Mouse (Mus musculus): ENCODE data around the gene Tmem9. TPM values are rescaled to one million over a fixed set of nuclear protein-coding genes. Genes with fewer than 3 reads are reported as not detected.

Gene Tmem9
- polyA plus RNA-seq, 1 experiment: 60.3 TPM

DNA sequence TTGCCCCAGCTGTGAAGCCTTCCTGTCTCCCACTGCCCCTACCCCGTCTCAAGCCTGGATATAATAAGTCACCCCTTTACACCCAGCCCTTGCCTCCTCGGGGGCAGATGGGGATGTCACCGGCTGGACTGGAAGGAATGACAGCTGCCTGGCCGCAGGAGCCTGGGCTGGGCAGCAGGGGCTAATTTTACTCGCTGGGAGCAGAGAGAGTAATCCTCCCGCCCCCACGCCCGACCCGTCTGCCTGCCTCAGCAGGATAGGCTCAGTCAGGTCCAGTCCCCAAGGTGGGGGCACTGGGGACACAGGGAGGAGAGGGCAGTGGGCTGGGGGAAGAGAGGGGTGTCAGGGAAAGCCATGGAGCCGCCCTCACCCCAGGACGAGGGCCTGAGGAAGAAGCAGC lies 44.6 kb downstream of the Tmem9 start, which contains the start of gene Cacna1s:
Cacna1s (plus strand) TSS at position 204 of the 400 bp plus-strand sequence.
- no peaks in the 10 kb centered on the region for H3K79me2 ChIP-seq (ENCODE audit: control insufficient read depth, insufficient read depth)
- H3K27me3 ChIP-seq (ENCODE audit: control insufficient read depth, insufficient read depth, insufficient read length): no peaks in the 10 kb centered on the region
- no peaks in the 10 kb centered on the region for H3K79me3 ChIP-seq (ENCODE audit: low read depth)

DNA sequence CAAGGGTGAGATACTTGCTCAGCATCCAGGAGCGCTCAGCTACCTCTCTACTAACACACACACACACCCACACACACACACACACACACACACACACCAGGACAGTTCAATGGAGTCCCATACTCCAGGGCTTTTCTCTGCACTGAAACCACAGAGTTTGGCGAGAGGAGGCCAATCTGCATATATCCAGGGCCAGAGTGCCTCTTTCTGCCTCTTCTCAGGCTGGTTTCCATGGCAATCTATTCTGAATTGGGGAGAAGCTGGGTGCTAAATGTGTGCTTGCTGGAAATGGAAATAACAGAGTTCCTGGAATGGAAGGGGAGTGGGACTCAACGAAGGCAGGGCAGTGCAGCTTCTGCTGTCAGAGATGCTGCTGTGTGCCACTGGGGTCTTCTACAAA lies 47.8 kb downstream of the Tmem9 start:
- H3K36me3 ChIP-seq (ENCODE audit: control insufficient read depth, insufficient read depth): no peaks in the 10 kb centered on the region
- H3K79me3 ChIP-seq (ENCODE audit: low read depth): no peaks in the 10 kb centered on the region
- H3ac ChIP-seq (ENCODE audit: control insufficient read depth, insufficient read length, low read depth): no peak overlapping the region
- no peak for TF ChIP-seq MAX (IDR thresholded peaks at IDR 0.05)
- no peak for TF ChIP-seq CEBPB (IDR thresholded peaks at IDR 0.05; ENCODE audit: low read depth)
- TF ChIP-seq MYOG (IDR thresholded peaks at IDR 0.05; ENCODE audit: control insufficient read depth, extremely low read depth, insufficient read length): no peak
- no peak for TF ChIP-seq MYOD1 (IDR thresholded peaks at IDR 0.05; ENCODE audit: control insufficient read depth, insufficient read length, low read depth)
- TF ChIP-seq CTCF (IDR thresholded peaks at IDR 0.05; ENCODE audit: control insufficient read depth, insufficient read depth, insufficient read length): no peak
- TF ChIP-seq FOSL1 (IDR thresholded peaks at IDR 0.05; ENCODE audit: insufficient read depth, low read length, poor library complexity, severe bottlenecking): no peak
- no peak for TF ChIP-seq USF1 (IDR thresholded peaks at IDR 0.05; ENCODE audit: low read depth)
- no peak overlapping the region for H3K4me3 ChIP-seq (ENCODE audit: insufficient read depth, poor library complexity, severe bottlenecking)
- H3K27me3 ChIP-seq (ENCODE audit: control insufficient read depth, insufficient read depth, insufficient read length): no peaks in the 10 kb centered on the region
- no peaks in the 10 kb centered on the region for H3K79me2 ChIP-seq (ENCODE audit: control insufficient read depth, insufficient read depth)

More for the DNA sequence above, 44.6 kb downstream of the Tmem9 start, which contains the start of gene Cacna1s:
- Histone ChIP-seq H3K36me3 (ENCODE audit: control insufficient read depth, insufficient read depth) (no peaks in the 10 kb centered on the region), H3K4me3 (ENCODE audit: insufficient read depth, poor library complexity, severe bottlenecking) (no peak within 1 kb of the TSS), H3ac (ENCODE audit: control insufficient read depth, insufficient read length, low read depth) (no peak within 1 kb of the TSS)
- TF ChIP-seq MYOD1 (IDR thresholded peaks at IDR 0.05; ENCODE audit: control insufficient read depth, insufficient read length, low read depth) (no peak), MAX (IDR thresholded peaks at IDR 0.05) (no peak), USF1 (IDR thresholded peaks at IDR 0.05; ENCODE audit: low read depth) (no peak), FOSL1 (IDR thresholded peaks at IDR 0.05; ENCODE audit: insufficient read depth, low read length, poor library complexity, severe bottlenecking) (no peak), MYOG (IDR thresholded peaks at IDR 0.05; ENCODE audit: control insufficient read depth, extremely low read depth, insufficient read length) (no peak), CTCF (IDR thresholded peaks at IDR 0.05; ENCODE audit: control insufficient read depth, insufficient read depth, insufficient read length) (no peak), CEBPB (IDR thresholded peaks at IDR 0.05; ENCODE audit: low read depth) (no peak)

GRCm38 (mm10) chr1:136058594-136058993 lies 50.6 kb downstream of the Tmem9 start:
- TF ChIP-seq MYOD1 (IDR thresholded peaks at IDR 0.05; ENCODE audit: control insufficient read depth, insufficient read length, low read depth) (no peak), CTCF (IDR thresholded peaks at IDR 0.05; ENCODE audit: control insufficient read depth, insufficient read depth, insufficient read length) (no peak), FOSL1 (IDR thresholded peaks at IDR 0.05; ENCODE audit: insufficient read depth, low read length, poor library complexity, severe bottlenecking) (no peak), MYOG (IDR thresholded peaks at IDR 0.05; ENCODE audit: control insufficient read depth, extremely low read depth, insufficient read length) (no peak), MAX (IDR thresholded peaks at IDR 0.05) (no peak), CEBPB (IDR thresholded peaks at IDR 0.05; ENCODE audit: low read depth) (no peak), USF1 (IDR thresholded peaks at IDR 0.05; ENCODE audit: low read depth) (no peak)
- H3K79me3 ChIP-seq (ENCODE audit: low read depth): no peaks in the 10 kb centered on the region
- no peak overlapping the region for H3K4me3 ChIP-seq (ENCODE audit: insufficient read depth, poor library complexity, severe bottlenecking)
- no peaks in the 10 kb centered on the region for H3K79me2 ChIP-seq (ENCODE audit: control insufficient read depth, insufficient read depth)
- H3K27me3 ChIP-seq (ENCODE audit: control insufficient read depth, insufficient read depth, insufficient read length): no peaks in the 10 kb centered on the region
- no peaks in the 10 kb centered on the region for H3K36me3 ChIP-seq (ENCODE audit: control insufficient read depth, insufficient read depth)
- H3ac ChIP-seq (ENCODE audit: control insufficient read depth, insufficient read length, low read depth): no peak overlapping the region

- Histone ChIP-seq H3K79me2 (ENCODE audit: control insufficient read depth, insufficient read depth) (no peaks in the 10 kb centered on the region), H3K36me3 (ENCODE audit: control insufficient read depth, insufficient read depth) (no peaks in the 10 kb centered on the region), H3K79me3 (ENCODE audit: low read depth) (no peaks in the 10 kb centered on the region), H3ac (ENCODE audit: control insufficient read depth, insufficient read length, low read depth) (no peak overlapping the region), H3K27me3 (ENCODE audit: control insufficient read depth, insufficient read depth, insufficient read length) (no peaks in the 10 kb centered on the region), H3K4me3 (ENCODE audit: insufficient read depth, poor library complexity, severe bottlenecking) (no peak overlapping the region)
- TF ChIP-seq USF1 (IDR thresholded peaks at IDR 0.05; ENCODE audit: low read depth) (no peak), FOSL1 (IDR thresholded peaks at IDR 0.05; ENCODE audit: insufficient read depth, low read length, poor library complexity, severe bottlenecking) (no peak), CTCF (IDR thresholded peaks at IDR 0.05; ENCODE audit: control insufficient read depth, insufficient read depth, insufficient read length) (no peak), MYOG (IDR thresholded peaks at IDR 0.05; ENCODE audit: control insufficient read depth, extremely low read depth, insufficient read length) (no peak), CEBPB (IDR thresholded peaks at IDR 0.05; ENCODE audit: low read depth) (no peak), MAX (IDR thresholded peaks at IDR 0.05) (no peak), MYOD1 (IDR thresholded peaks at IDR 0.05; ENCODE audit: control insufficient read depth, insufficient read length, low read depth) (no peak)
Measured at GRCm38 (mm10) chr1:136061041-136061789, 53.3 kb downstream of the Tmem9 start.

DNA sequence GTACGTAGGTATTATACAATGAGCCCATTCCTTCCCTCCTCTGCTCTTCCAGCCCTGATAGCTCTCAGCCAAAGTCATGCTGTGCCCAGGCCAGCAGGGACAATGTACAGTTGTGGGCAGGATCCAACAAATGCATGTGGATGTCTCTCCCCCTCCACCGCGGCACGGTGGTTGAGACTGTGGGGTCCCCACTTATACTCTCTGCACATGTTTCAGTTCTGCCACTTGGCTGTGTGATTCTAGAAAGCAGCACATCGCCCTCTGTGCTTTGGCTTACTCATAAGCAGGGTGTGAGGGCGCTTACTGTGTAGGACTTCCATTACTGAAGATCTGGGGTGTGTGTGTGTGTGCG lies 53.8 kb downstream of the Tmem9 start:
- Histone ChIP-seq H3K27me3 (ENCODE audit: control insufficient read depth, insufficient read depth, insufficient read length) (no peaks in the 10 kb centered on the region), H3K79me2 (ENCODE audit: control insufficient read depth, insufficient read depth) (no peaks in the 10 kb centered on the region), H3K4me3 (ENCODE audit: insufficient read depth, poor library complexity, severe bottlenecking) (no peak overlapping the region), H3K36me3 (ENCODE audit: control insufficient read depth, insufficient read depth) (no peaks in the 10 kb centered on the region), H3K79me3 (ENCODE audit: low read depth) (no peaks in the 10 kb centered on the region), H3ac (ENCODE audit: control insufficient read depth, insufficient read length, low read depth) (no peak overlapping the region)
- no peak for TF ChIP-seq MYOG (IDR thresholded peaks at IDR 0.05; ENCODE audit: control insufficient read depth, extremely low read depth, insufficient read length)

DNA sequence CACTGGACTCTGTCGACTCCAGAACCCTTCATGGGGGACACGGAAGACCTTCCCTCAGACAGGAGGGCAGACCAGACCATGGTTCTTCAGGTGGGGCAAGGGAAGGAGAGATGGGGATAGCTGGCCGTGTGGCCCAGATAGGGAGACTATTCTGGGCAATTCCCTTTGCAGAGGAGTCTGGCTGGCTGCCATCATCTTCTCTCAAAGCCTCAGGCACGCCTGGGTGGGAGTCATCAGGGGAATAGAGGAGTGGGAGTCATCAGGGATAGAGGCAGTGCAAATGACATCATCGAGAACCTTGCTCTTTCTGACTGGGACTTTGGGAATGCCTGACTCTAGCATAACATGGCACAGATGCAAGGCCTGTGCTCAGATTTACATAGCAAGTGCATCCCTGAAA lies 56.0 kb downstream of the Tmem9 start:
- Histone ChIP-seq H3ac (ENCODE audit: control insufficient read depth, insufficient read length, low read depth) (no peak overlapping the region), H3K4me3 (ENCODE audit: insufficient read depth, poor library complexity, severe bottlenecking) (no peak overlapping the region), H3K27me3 (ENCODE audit: control insufficient read depth, insufficient read depth, insufficient read length) (no peaks in the 10 kb centered on the region), H3K36me3 (ENCODE audit: control insufficient read depth, insufficient read depth) (no peaks in the 10 kb centered on the region), H3K79me3 (ENCODE audit: low read depth) (no peaks in the 10 kb centered on the region), H3K79me2 (ENCODE audit: control insufficient read depth, insufficient read depth) (no peaks in the 10 kb centered on the region)
- TF ChIP-seq MYOD1 (IDR thresholded peaks at IDR 0.05; ENCODE audit: control insufficient read depth, insufficient read length, low read depth): no peak
- no peak for TF ChIP-seq MAX (IDR thresholded peaks at IDR 0.05)
- no peak for TF ChIP-seq MYOG (IDR thresholded peaks at IDR 0.05; ENCODE audit: control insufficient read depth, extremely low read depth, insufficient read length)
- TF ChIP-seq USF1 (IDR thresholded peaks at IDR 0.05; ENCODE audit: low read depth): no peak
- TF ChIP-seq CTCF (IDR thresholded peaks at IDR 0.05; ENCODE audit: control insufficient read depth, insufficient read depth, insufficient read length): no peak
- no peak for TF ChIP-seq FOSL1 (IDR thresholded peaks at IDR 0.05; ENCODE audit: insufficient read depth, low read length, poor library complexity, severe bottlenecking)
- TF ChIP-seq CEBPB (IDR thresholded peaks at IDR 0.05; ENCODE audit: low read depth): no peak
